Mouse (Mus musculus) CH12.LX (cell line): ENCODE measurements around the gene Cadm1.

ENCODE experiments used
- CTCF ChIP-seq, 2 experiments: IDR thresholded peaks in 1 of 2; conservative IDR thresholded peaks in 1 of 2; 2 replicates each; pipeline ENCODE4 v1.5.1; 2011 to 2012; ENCODE audit warnings: low read depth in 2 of 2, low read length in 2 of 2, improper control_type of control experiment in 1 of 2, inconsistent platforms in 1 of 2, mild to moderate bottlenecking in 1 of 2, moderate library complexity in 1 of 2
- GABPA ChIP-seq: IDR thresholded peaks from 2 replicates; pipeline ENCODE4 v1.6.1; 2012; ENCODE audit warnings: low read depth, low read length, improper control_type of control experiment, inconsistent platforms; ENCODE audit not compliant: insufficient replicate concordance
- MAX ChIP-seq: IDR thresholded peaks from 2 replicates; pipeline ENCODE4 v1.6.1; 2011; ENCODE audit warnings: low read length, improper control_type of control experiment
- SIN3A ChIP-seq: IDR thresholded peaks from 2 replicates; pipeline ENCODE4 v1.6.1; 2012; ENCODE audit warnings: low read length, improper control_type of control experiment, inconsistent platforms
- TBP ChIP-seq: conservative IDR thresholded peaks from 2 replicates; pipeline ENCODE4 v1.6.1; 2011; ENCODE audit warnings: low read depth, low read length, improper control_type of control experiment

GRCm38 (mm10) chr9:47616391-47616790 lies 86.4 kb downstream of the Cadm1 start:
- TF ChIP-seq CTCF (conservative IDR thresholded peaks at IDR 0.05 in 1 of 2, IDR thresholded peaks at IDR 0.05 in 1 of 2; ENCODE audit: low read depth in 2 of 2, low read length in 2 of 2) (no peak), GABPA (no peak), MAX (no peak), TBP (no peak), SIN3A (no peak)
